Comparison of ENCODE assay signal across 11 mouse cellular contexts in genomic region chr6:89614596-89615372, GRCm38 (mm10). TPM values are rescaled to one million over a fixed set of nuclear protein-coding genes. Genes with fewer than 3 reads are reported as not detected.
DNase-seq lines count a peak whose midpoint lies in the region; ATAC-seq lines count a peak whose summit lies in the region.
"Had no signal": no experiment of that assay in that cellular context is flagged by ENCODE, and none has a peak within 500 bp of the region (broad histone marks: within the 10 kb centered on the region; RNA-seq: fewer than 3 reads in every experiment).

No protein-coding gene starts in this region.

- no peak overlapping the region for H3K4me3 ChIP-seq in forebrain, embryonic 13.5 days
- no peak overlapping the region for H3K4me3 ChIP-seq in midbrain, embryonic 12.5 days

- H3K9ac ChIP-seq in forebrain, embryonic 13.5 days, result 0 out of 2 replicates have a peak overlapping the region, but pooled peaks have one; percentile 13
- H3K9ac ChIP-seq in midbrain, embryonic 12.5 days (replicated peaks), result peak overlapping the region; percentile 11; the same call in 1 of the 2 replicates

- peaks cover 32% of the 10 kb centered on the region for H3K4me1 ChIP-seq in forebrain, embryonic 13.5 days
- peaks cover 31% of the 10 kb centered on the region for H3K4me1 ChIP-seq in midbrain, embryonic 12.5 days

- no peaks in the 10 kb centered on the region for H3K36me3 ChIP-seq in forebrain, embryonic 13.5 days (ENCODE audit: poor library complexity, severe bottlenecking)
- no peaks in the 10 kb centered on the region for H3K36me3 ChIP-seq in midbrain, embryonic 12.5 days

- peak; percentile 44 for DNase-seq in ZHBTc4 (ENCODE audit: low read depth, low spot score)
- DNase-seq in kidney, adult 8-10 months, result peak; percentile 81 to 89
- no peak for DNase-seq in cerebellum, adult 8-10 months
- DNase-seq in layer of hippocampus, adult 9-10 months (ENCODE audit: low spot score), result no peak
- no peak for DNase-seq in ovary, adult 18-20 months (ENCODE audit: low spot score)
- DNase-seq: adrenal gland, postnatal 14 days; cerebellum, postnatal 25 days had no signal

- H3K9me3 ChIP-seq in forebrain, embryonic 13.5 days (replicated peaks), result no peaks in the 10 kb centered on the region
- no peaks in the 10 kb centered on the region for H3K9me3 ChIP-seq in midbrain, embryonic 12.5 days

- 74% methylated on average over 7 of the region's 7 CpGs for WGBS in forebrain, embryonic 13.5 days
- WGBS in midbrain, embryonic 12.5 days, result 72% methylated on average over 7 of the region's 7 CpGs

- H3K27ac ChIP-seq in forebrain, embryonic 13.5 days, result peak overlapping the region; percentile 95
- H3K27ac ChIP-seq in midbrain, embryonic 12.5 days (replicated peaks), result peak overlapping the region; percentile 92

- no peak for ATAC-seq in forebrain, embryonic 13.5 days
- ATAC-seq in midbrain, embryonic 12.5 days (ENCODE audit: low FRiP score, low read depth), result no peak
- no peak for ATAC-seq in inflammation-experienced regulatory T-cells, adult 6 months

- H3K27me3 ChIP-seq in forebrain, embryonic 13.5 days, result no peaks in the 10 kb centered on the region
- 0 out of 2 replicates have a peak, but pooled peaks cover 3% of the 10 kb centered on the region for H3K27me3 ChIP-seq in midbrain, embryonic 12.5 days

- H3K4me2 ChIP-seq in forebrain, embryonic 13.5 days, result no peak overlapping the region
- no peak overlapping the region for H3K4me2 ChIP-seq in midbrain, embryonic 12.5 days (replicated peaks)
- H3K4me2 ChIP-seq: liver, embryonic 11.5 days had no signal

RNA-seq across cellular contexts. Expression of gene Chchd6, which starts 19.3 kb away (rescaled TPM):
- 108 and 121 TPM in 2 replicates for polyA plus RNA-seq in forebrain, embryonic 13.5 days (2015; fragmentation: Nextera tagmentation; extraction: Ambion mirVana)
- polyA plus RNA-seq in midbrain, embryonic 12.5 days (2016; fragmentation: Nextera tagmentation; extraction: Ambion mirVana), result 92.9 and 97.0 TPM in 2 replicates
- 1 to 10 TPM; 3.0 to 5.3 (median 3.6) TPM for polyA plus RNA-seq in inflammation-experienced regulatory T-cells, adult 6 months (2017; shearing (Covaris generic))

RNA-seq across cellular contexts. Expression of gene Txnrd3, which starts 29.0 kb away (rescaled TPM):
- polyA plus RNA-seq in forebrain, embryonic 13.5 days (2015; fragmentation: Nextera tagmentation; extraction: Ambion mirVana), result 7.6 and 9.1 TPM in 2 replicates
- 14.1 and 14.3 TPM in 2 replicates for polyA plus RNA-seq in midbrain, embryonic 12.5 days (2016; fragmentation: Nextera tagmentation; extraction: Ambion mirVana)
- polyA plus RNA-seq in inflammation-experienced regulatory T-cells, adult 6 months (2017; shearing (Covaris generic)), result under 1 TPM in 2 of 3 experiments, not detected in 1; 0.48 to 0.74 TPM

Comparison
In these comparisons a context has a peak if more than half of its experiments do, and no peak if none do; other contexts are left out.
1. DNase-seq: peak in ZHBTc4 (single experiment) and kidney, adult 8-10 months (2 of 2); none in cerebellum, adult 8-10 months (single experiment), layer of hippocampus, adult 9-10 months (single experiment) and ovary, adult 18-20 months (single experiment).
2. RNA of gene Chchd6, which starts 19.3 kb away (polyA plus RNA-seq): 108 to 121 TPM in forebrain, embryonic 13.5 days and 92.9 to 97.0 TPM in midbrain, embryonic 12.5 days; 3.0 to 5.3 TPM in inflammation-experienced regulatory T-cells, adult 6 months; every median in the first group is over 10 times any median in the second.